Mouse (Mus musculus) heart, embryonic 16.5 days (tissue): Measurements from ENCODE around the gene Il6ra. TPM values are rescaled to one million over a fixed set of nuclear protein-coding genes. Genes with fewer than 3 reads are reported as not detected.
A peak's percentile ranks its signal among the peaks of the same experiment; 100 is the strongest.
"Not testable (repeated sequence)": the region's sequence is repeated elsewhere in the genome, so short reads cannot be mapped to it uniquely, and the experiment has no call there.

Experiments
- ATAC-seq: fragments of 200-750 bp; cut with Nextera tagmentation; replicated peaks from 2 replicates; pipeline ENCODE4 v1.8.0; 2017; ENCODE audit warnings: moderate number of reproducible peaks; ENCODE audit not compliant: insufficient read depth, low FRiP score; ENCODE audit errors: extremely low read depth
- H3K27ac ChIP-seq: fragments of 300-500 bp; sonication (generic); 2 replicates; pipeline ENCODE4 v1.5.1; 2014; ENCODE audit warnings: mild to moderate bottlenecking, low read length, control low read depth, moderate library complexity
- H3K27me3 ChIP-seq: fragments of 300-500 bp; sonication (generic); 2 replicates; pipeline ENCODE4 v1.6.1; 2014; ENCODE audit warnings: low read length, mixed read lengths; ENCODE audit not compliant: control insufficient read depth, insufficient read depth
- H3K36me3 ChIP-seq: fragments of 300-500 bp; sonication (generic); 2 replicates; pipeline ENCODE4 v1.6.1; 2014; ENCODE audit not compliant: control insufficient read depth, insufficient read depth
- H3K4me1 ChIP-seq: fragments of 300-500 bp; sonication (generic); 2 replicates; pipeline ENCODE4 v1.6.1; 2014; ENCODE audit warnings: low read length, mixed read lengths; ENCODE audit not compliant: control insufficient read depth, insufficient read depth
- H3K4me2 ChIP-seq: fragments of 300-500 bp; sonication (generic); 2 replicates; pipeline ENCODE4 v1.6.1; 2014; ENCODE audit warnings: low read depth, mild to moderate bottlenecking, control low read depth, low read length
- H3K4me3 ChIP-seq: fragments of 300-500 bp; sonication (generic); 2 replicates; pipeline ENCODE4 v1.5.1; 2014; ENCODE audit warnings: mild to moderate bottlenecking, control low read depth, low read length
- H3K9ac ChIP-seq: fragments of 300-500 bp; sonication (generic); 2 replicates; pipeline ENCODE4 v1.6.1; 2014; ENCODE audit warnings: low read length, control low read depth
- H3K9me3 ChIP-seq: fragments of 300-500 bp; sonication (generic); replicated peaks from 2 replicates; pipeline ENCODE4 v1.6.1; 2016; ENCODE audit warnings: low read length; ENCODE audit not compliant: control insufficient read depth
- WGBS: fragments of 180-500 bp; shearing (Covaris S2); extraction: QIAGEN DNeasy Blood & Tissue Kit; methylation state at CpG from one replicate; pipeline ENCODE4 v1.1.7; 2014; 5-methylcytosine and 5-hydroxymethylcytosine counted together
- polyA plus RNA-seq: library from polyadenylated mRNA; unstranded; fragments of >200 nt; fragmentation: Nextera tagmentation; extraction: Ambion mirVana; gene quantifications from 2 replicates; pipeline ENCODE4 v1.2.1, GENCODE M21; 2015

Gene Il6ra
- polyA plus RNA-seq, 1 experiment from 2014 or later = 1.1 TPM

GRCm38 (mm10) chr3:89865020-89865419, 48.0 kb downstream of the Il6ra start:
- H3K4me2 ChIP-seq = no peak overlapping the region
- H3K27me3 ChIP-seq = no peaks in the 10 kb centered on the region
- 46% methylated on average over 6 of the region's 6 CpGs for WGBS
- H3K9me3 ChIP-seq = no peaks in the 10 kb centered on the region
- H3K9ac ChIP-seq = no peak overlapping the region
- peaks cover 22% of the 10 kb centered on the region for H3K4me1 ChIP-seq
- no peak overlapping the region for H3K4me3 ChIP-seq
- no peak overlapping the region for H3K27ac ChIP-seq
- no peaks in the 10 kb centered on the region for H3K36me3 ChIP-seq
- no peak for ATAC-seq

GRCm38 (mm10) chr3:89863716-89864509, 49.1 kb downstream of the Il6ra start:
- ATAC-seq = no peak
- Histone ChIP-seq H3K27ac (no peak overlapping the region), H3K4me2 (no peak overlapping the region), H3K9me3 (no peaks in the 10 kb centered on the region), H3K4me1 (peaks cover 20% of the 10 kb centered on the region), H3K4me3 (no peak overlapping the region), H3K36me3 (no peaks in the 10 kb centered on the region), H3K27me3 (no peaks in the 10 kb centered on the region), H3K9ac (no peak overlapping the region)
- 73% methylated on average over 9 of the region's 9 CpGs for WGBS

DNA sequence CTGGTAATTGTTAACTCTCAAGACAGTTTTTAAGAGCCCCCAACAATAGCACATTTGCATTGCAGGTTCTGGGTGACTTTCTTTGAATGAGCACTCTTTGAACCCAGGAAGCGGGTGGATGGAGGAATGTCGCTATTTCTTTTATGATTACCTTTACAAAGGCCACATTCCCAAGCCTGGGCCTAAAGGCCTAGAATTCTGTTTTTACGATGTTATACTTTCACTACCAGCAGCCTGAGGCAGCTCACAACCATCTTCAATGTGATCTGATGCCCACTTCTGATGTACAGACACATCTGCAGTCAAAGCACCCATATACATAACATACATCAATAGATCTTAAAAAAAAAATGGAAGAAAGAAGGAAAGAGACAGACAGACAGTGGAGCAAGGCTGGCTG, 49.7 kb downstream of the Il6ra start:
- H3K4me3 ChIP-seq, ATAC-seq, H3K27me3 ChIP-seq, H3K27ac ChIP-seq, H3K4me2 ChIP-seq, H3K9me3 ChIP-seq, H3K36me3 ChIP-seq, H3K9ac ChIP-seq: not testable (repeated sequence)
- peaks cover 14% of the 10 kb centered on the region for H3K4me1 ChIP-seq
- 84% methylated on average over 3 of the region's 3 CpGs for WGBS

DNA sequence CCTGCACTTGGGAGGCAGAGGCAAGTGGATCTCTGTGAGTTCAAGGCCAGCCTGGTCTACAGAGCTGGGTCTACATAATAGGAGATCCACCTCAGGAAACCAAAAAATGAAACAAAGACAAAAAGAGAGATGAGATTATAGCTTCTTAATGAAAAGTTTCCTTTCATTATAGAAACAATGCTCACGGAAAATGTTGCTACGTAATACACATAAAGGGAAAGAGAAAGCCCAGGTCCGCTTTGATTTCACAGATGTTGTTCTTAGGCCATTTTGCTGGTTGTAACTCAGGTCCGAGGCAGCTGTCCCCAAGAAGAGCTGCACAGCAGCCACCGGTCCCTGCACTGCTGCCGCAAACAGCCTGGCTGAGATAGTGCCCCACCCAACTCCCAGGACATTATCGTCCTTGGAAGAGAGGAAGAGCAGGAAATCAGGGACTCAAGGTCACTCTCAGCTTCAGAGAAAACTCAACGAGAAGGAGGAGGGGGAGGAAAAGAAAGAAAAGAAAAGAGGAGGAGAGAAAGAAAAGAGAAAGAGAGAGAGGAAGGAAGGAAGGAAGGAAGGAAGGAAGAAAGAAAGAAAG, 50.7 kb downstream of the Il6ra start:
- Histone ChIP-seq H3K4me2 (no peak overlapping the region), H3K9me3 (peaks cover 2% of the 10 kb centered on the region), H3K9ac (no peak overlapping the region), H3K4me3 (no peak overlapping the region), H3K4me1 (peaks cover 13% of the 10 kb centered on the region), H3K27me3 (no peaks in the 10 kb centered on the region), H3K27ac (no peak overlapping the region), H3K36me3 (peaks cover 2% of the 10 kb centered on the region; the same call in 1 of the 2 replicates)
- ATAC-seq = no peak
- 62% methylated on average over 8 of the region's 8 CpGs for WGBS

DNA sequence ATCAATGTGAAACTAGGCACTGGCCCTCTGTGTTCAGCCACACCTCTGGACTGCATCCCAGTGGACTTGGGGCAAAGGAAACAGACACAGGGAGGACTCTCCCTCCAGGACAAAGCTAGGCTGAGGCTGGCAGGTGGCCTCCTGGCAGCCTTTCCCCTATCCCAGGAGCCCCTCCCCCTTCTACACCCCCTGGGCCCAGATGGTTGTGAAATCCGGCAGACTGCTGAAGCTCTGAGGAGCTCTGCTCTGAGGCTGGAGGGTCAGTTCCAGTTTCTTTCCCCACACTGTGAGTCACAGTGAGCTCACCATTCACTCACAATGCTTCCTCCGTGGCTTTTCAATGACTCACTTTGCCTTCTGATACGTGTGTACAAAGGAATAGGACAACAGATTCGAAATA, 51.9 kb downstream of the Il6ra start:
- H3K9ac ChIP-seq = no peak overlapping the region
- peak; percentile 38 for ATAC-seq
- H3K27ac ChIP-seq = peak overlapping the region; percentile 20; the same call in 1 of the 2 replicates
- no peak overlapping the region for H3K4me3 ChIP-seq
- H3K9me3 ChIP-seq = peaks cover 4% of the 10 kb centered on the region
- 28% methylated on average over 4 of the region's 4 CpGs for WGBS
- H3K4me1 ChIP-seq = peaks cover 13% of the 10 kb centered on the region
- peaks cover 5% of the 10 kb centered on the region; the same call in 1 of the 2 replicates for H3K36me3 ChIP-seq
- H3K4me2 ChIP-seq = no peak overlapping the region
- no peaks in the 10 kb centered on the region for H3K27me3 ChIP-seq

DNA sequence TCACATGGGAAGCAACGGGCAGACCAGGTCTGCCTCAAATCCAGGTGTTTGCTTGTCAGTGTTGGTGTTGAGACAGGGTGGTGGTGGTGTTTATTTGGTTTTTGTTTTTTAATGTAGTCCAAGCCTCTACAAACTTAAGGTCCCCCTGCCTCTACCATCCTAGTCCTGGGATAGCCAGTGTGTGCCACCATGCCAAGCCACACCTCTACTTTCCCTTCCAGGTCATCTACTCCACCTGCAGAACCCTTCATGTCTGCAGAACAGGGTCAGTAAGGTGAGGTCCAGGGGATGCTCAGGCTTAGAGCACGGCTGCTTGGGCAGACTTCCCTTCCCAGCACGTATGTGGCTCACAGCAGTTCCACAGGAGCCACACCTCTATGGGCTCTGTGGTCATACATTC, 52.7 kb downstream of the Il6ra start:
- H3K4me1 ChIP-seq = peaks cover 11% of the 10 kb centered on the region
- H3K27me3 ChIP-seq = no peaks in the 10 kb centered on the region
- no peak overlapping the region for H3K9ac ChIP-seq
- H3K27ac ChIP-seq = no peak overlapping the region
- ATAC-seq = no peak
- WGBS = 65% methylated on average over 3 of the region's 3 CpGs
- H3K4me3 ChIP-seq = no peak overlapping the region
- peaks cover 5% of the 10 kb centered on the region; the same call in 1 of the 2 replicates for H3K36me3 ChIP-seq
- no peak overlapping the region for H3K4me2 ChIP-seq
- H3K9me3 ChIP-seq = peaks cover 4% of the 10 kb centered on the region

DNA sequence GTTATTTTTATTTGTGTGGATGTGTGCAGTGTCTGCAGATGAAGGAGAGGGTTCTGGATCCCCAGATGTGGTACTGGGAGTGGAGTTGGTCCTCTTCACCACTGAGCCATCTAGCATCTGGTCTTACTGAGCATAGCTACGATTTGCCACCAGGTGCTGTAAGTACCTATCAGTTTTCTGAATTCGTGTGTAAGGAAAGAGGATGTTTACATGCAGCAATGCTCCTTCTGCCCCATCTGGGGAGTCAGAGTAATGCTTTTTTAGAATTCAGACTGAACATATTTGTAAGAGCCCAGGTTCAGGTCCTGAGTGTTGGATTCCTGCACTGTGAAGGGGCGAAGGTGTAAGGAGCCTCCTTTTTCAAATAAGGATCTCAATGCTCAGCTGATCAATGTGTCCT, 53.1 kb downstream of the Il6ra start:
- no peak for ATAC-seq
- Histone ChIP-seq H3K27me3 (no peaks in the 10 kb centered on the region), H3K4me2 (no peak overlapping the region), H3K9ac (no peak overlapping the region), H3K4me1 (peaks cover 7% of the 10 kb centered on the region), H3K9me3 (peaks cover 4% of the 10 kb centered on the region), H3K4me3 (no peak overlapping the region), H3K36me3 (peaks cover 5% of the 10 kb centered on the region; the same call in 1 of the 2 replicates), H3K27ac (no peak overlapping the region)
- 65% methylated on average over 3 of the region's 3 CpGs for WGBS

- peaks cover 4% of the 10 kb centered on the region for H3K9me3 ChIP-seq
Observed at GRCm38 (mm10) chr3:89858888-89859287, 54.1 kb downstream of the Il6ra start.

DNA sequence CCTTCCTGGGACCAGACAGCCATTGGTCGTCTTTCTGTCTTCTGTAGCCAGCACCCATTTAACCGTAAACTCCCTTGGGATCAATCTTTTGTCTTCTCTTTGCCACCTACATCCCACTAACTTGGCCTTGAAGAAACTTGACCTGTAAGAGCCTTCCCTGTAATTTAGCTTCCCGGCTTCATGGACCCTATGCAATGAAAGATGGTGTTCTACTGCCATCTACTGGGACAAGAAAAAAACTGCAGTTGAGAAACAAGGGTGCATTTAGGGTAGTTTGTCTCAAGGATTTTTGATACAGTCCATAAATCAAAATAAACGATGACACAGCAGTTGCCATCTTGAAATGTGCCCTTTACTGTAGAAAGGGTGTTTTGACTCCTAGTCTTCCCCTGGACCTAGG, 54.9 kb downstream of the Il6ra start:
- Histone ChIP-seq H3K36me3 (peaks cover 5% of the 10 kb centered on the region; the same call in 1 of the 2 replicates), H3K9ac (no peak overlapping the region), H3K4me3 (no peak overlapping the region), H3K4me2 (no peak overlapping the region), H3K27me3 (no peaks in the 10 kb centered on the region), H3K9me3 (peaks cover 4% of the 10 kb centered on the region), H3K4me1 (peaks cover 4% of the 10 kb centered on the region; the same call in 1 of the 2 replicates), H3K27ac (no peak overlapping the region)
- ATAC-seq = no peak
- 7% methylated on average over 4 of the region's 4 CpGs for WGBS

More at GRCm38 (mm10) chr3:89858888-89859287, 54.1 kb downstream of the Il6ra start:
- H3K4me2 ChIP-seq = no peak overlapping the region
- H3K4me3 ChIP-seq = no peak overlapping the region
- WGBS = 64% methylated on average over 8 of the region's 8 CpGs
- no peaks in the 10 kb centered on the region for H3K27me3 ChIP-seq
- H3K36me3 ChIP-seq = peaks cover 5% of the 10 kb centered on the region; the same call in 1 of the 2 replicates
- H3K27ac ChIP-seq = no peak overlapping the region
- no peak for ATAC-seq
- H3K4me1 ChIP-seq = peaks cover 7% of the 10 kb centered on the region; the same call in 1 of the 2 replicates
- H3K9ac ChIP-seq = no peak overlapping the region
